Mouse (Mus musculus) brain, embryonic 14.5 days (tissue): Measurements from ENCODE around the gene Cd3d.

ENCODE experiments used
- CTCF ChIP-seq: fragments of 200-500 bp; IDR thresholded peaks from 2 replicates; pipeline ENCODE4 v1.5.1; 2012; ENCODE audit warnings: inconsistent platforms, mild to moderate bottlenecking, moderate library complexity, borderline replicate concordance; ENCODE audit not compliant: insufficient read depth, insufficient read length; ENCODE audit errors: extremely low read depth
- POLR2A ChIP-seq: fragments of 200-500 bp; IDR thresholded peaks from 2 replicates; pipeline ENCODE4 v1.6.1; 2012; ENCODE audit warnings: mild to moderate bottlenecking, inconsistent platforms, borderline replicate concordance; ENCODE audit not compliant: poor library complexity, insufficient read depth, insufficient read length, severe bottlenecking; ENCODE audit errors: extremely low read depth

DNA sequence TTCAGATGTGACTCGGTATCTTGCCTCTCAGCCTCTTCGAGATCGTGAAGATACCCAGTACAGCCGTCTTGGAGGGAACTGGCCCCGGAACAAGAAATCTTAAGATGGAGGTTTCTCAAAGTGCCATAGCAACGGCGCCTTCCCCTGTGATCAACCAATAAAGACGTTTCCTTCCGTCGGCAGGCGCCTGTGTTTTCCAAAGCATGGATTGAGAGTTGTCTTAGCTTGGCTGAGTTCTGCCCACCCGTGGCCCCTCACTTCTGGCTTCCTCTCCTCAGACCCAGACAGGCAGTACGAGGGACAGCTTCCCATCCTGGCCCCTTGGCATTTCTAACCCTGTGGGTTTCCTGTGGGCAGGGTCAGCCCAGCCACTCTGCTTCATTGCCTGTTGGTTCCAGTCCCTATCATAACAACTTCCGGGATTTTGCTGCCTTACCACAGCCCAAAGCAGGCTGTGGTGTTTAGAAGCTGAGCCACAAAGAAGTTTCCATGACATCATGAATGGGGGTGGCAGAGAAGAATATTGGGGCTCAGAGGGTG is 4.7 kb downstream of the Cd3d start:
- TF ChIP-seq CTCF (no peak), POLR2A (no peak)
